Mouse (Mus musculus): ENCODE measurements around the gene Eif3b. TPM values are rescaled to one million over a fixed set of nuclear protein-coding genes. Genes with fewer than 3 reads are reported as not detected.
"Not testable (repeated sequence)": the region's sequence is repeated elsewhere in the genome, so short reads cannot be mapped to it uniquely, and the experiment has no call there.

Gene Eif3b
- polyA plus RNA-seq, 1 experiment from 2014 or later: 155 TPM

- no peak overlapping the region for H3K4me3 ChIP-seq
- H3K9me3 ChIP-seq: no peaks in the 10 kb centered on the region; the same call in 1 of the 2 replicates
- WGBS: 79% methylated on average over 6 of the region's 6 CpGs
- H3K36me3 ChIP-seq (replicated peaks): no peaks in the 10 kb centered on the region
- H3K4me1 ChIP-seq: peaks cover 6% of the 10 kb centered on the region; the same call in 1 of the 2 replicates
- H3K27me3 ChIP-seq (ENCODE audit: poor library complexity, severe bottlenecking): no peaks in the 10 kb centered on the region
- H3K27ac ChIP-seq: no peak overlapping the region
- no peak for DNase-seq (ENCODE audit: extremely low spot score, low spot score)
Measured at GRCm38 (mm10) chr5:140406666-140407065, 12.5 kb upstream of the Eif3b start.

GRCm38 (mm10) chr5:140408801-140409200 lies 10.3 kb upstream of the Eif3b start:
- H3K27me3 ChIP-seq (ENCODE audit: poor library complexity, severe bottlenecking): no peaks in the 10 kb centered on the region
- no peaks in the 10 kb centered on the region; the same call in 1 of the 2 replicates for H3K9me3 ChIP-seq
- 0 out of 2 replicates have a peak, but pooled peaks cover 6% of the 10 kb centered on the region for H3K4me1 ChIP-seq
- no peak overlapping the region for H3K4me3 ChIP-seq
- H3K27ac ChIP-seq: no peak overlapping the region
- H3K36me3 ChIP-seq (replicated peaks): no peaks in the 10 kb centered on the region
- DNase-seq (ENCODE audit: extremely low spot score, low spot score): no peak

- Histone ChIP-seq H3K36me3 (replicated peaks) (no peaks in the 10 kb centered on the region), H3K27me3 (ENCODE audit: poor library complexity, severe bottlenecking) (no peaks in the 10 kb centered on the region), H3K4me1 (0 out of 2 replicates have a peak, but pooled peaks cover 4% of the 10 kb centered on the region), H3K27ac (no peak overlapping the region), H3K4me3 (no peak overlapping the region), H3K9me3 (no peaks in the 10 kb centered on the region; the same call in 1 of the 2 replicates)
- 46% methylated on average over 8 of the region's 8 CpGs for WGBS
- DNase-seq (ENCODE audit: extremely low spot score, low spot score): peak; percentile 47
Measured at GRCm38 (mm10) chr5:140411339-140411738, 7.8 kb upstream of the Eif3b start.

GRCm38 (mm10) chr5:140414647-140415046 lies 4.5 kb upstream of the Eif3b start:
- DNase-seq (ENCODE audit: extremely low spot score, low spot score): no peak
- H3K4me1 ChIP-seq: peaks cover 5% of the 10 kb centered on the region; the same call in 1 of the 2 replicates
- H3K9me3 ChIP-seq: no peaks in the 10 kb centered on the region
- no peaks in the 10 kb centered on the region for H3K36me3 ChIP-seq (replicated peaks)
- H3K27ac ChIP-seq: no peak overlapping the region
- H3K4me3 ChIP-seq: no peak overlapping the region
- H3K27me3 ChIP-seq (ENCODE audit: poor library complexity, severe bottlenecking): no peaks in the 10 kb centered on the region
- 71% methylated on average over 4 of the region's 4 CpGs for WGBS

GRCm38 (mm10) chr5:140418106-140418488 lies 1.0 kb upstream of the Eif3b start:
- H3K9me3 ChIP-seq: peaks cover 6% of the 10 kb centered on the region; the same call in 1 of the 2 replicates
- no peaks in the 10 kb centered on the region for H3K27me3 ChIP-seq (ENCODE audit: poor library complexity, severe bottlenecking)
- H3K4me3 ChIP-seq: peak overlapping the region; percentile 93
- no peak for DNase-seq (ENCODE audit: extremely low spot score, low spot score)
- peaks cover 20% of the 10 kb centered on the region for H3K36me3 ChIP-seq (replicated peaks)
- peak overlapping the region; percentile 95 for H3K27ac ChIP-seq
- peaks cover 31% of the 10 kb centered on the region for H3K4me1 ChIP-seq
- WGBS: 3% methylated on average over 12 of the region's 12 CpGs

GRCm38 (mm10) chr5:140419442-140420080 lies 433 bp downstream of the Eif3b start:
- no peak for DNase-seq (ENCODE audit: extremely low spot score, low spot score)
- peak overlapping the region; percentile 93 for H3K4me3 ChIP-seq
- peaks cover 35% of the 10 kb centered on the region for H3K36me3 ChIP-seq (replicated peaks)
- WGBS: under 1% methylated on average over 62 of the region's 62 CpGs
- H3K9me3 ChIP-seq: peaks cover 11% of the 10 kb centered on the region; the same call in 1 of the 2 replicates
- H3K27me3 ChIP-seq (ENCODE audit: poor library complexity, severe bottlenecking): no peaks in the 10 kb centered on the region
- peak overlapping the region; percentile 95 for H3K27ac ChIP-seq
- peaks cover 31% of the 10 kb centered on the region for H3K4me1 ChIP-seq

- peaks cover 11% of the 10 kb centered on the region; the same call in 1 of the 2 replicates for H3K9me3 ChIP-seq
- H3K27me3 ChIP-seq (ENCODE audit: poor library complexity, severe bottlenecking): no peaks in the 10 kb centered on the region
- peak overlapping the region; percentile 93 for H3K4me3 ChIP-seq
- WGBS: 73% methylated on average over 4 of the region's 4 CpGs
- peaks cover 31% of the 10 kb centered on the region for H3K4me1 ChIP-seq
- DNase-seq (ENCODE audit: extremely low spot score, low spot score): no peak
- H3K27ac ChIP-seq: no peak overlapping the region
- H3K36me3 ChIP-seq (replicated peaks): peaks cover 45% of the 10 kb centered on the region
Measured at GRCm38 (mm10) chr5:140420616-140421015, 1.5 kb downstream of the Eif3b start.

GRCm38 (mm10) chr5:140425016-140425783 lies 6.1 kb downstream of the Eif3b start:
- no peak for DNase-seq (ENCODE audit: extremely low spot score, low spot score)
- Histone ChIP-seq H3K4me3 (no peak overlapping the region), H3K9me3 (peaks cover 11% of the 10 kb centered on the region; the same call in 1 of the 2 replicates), H3K27me3 (ENCODE audit: poor library complexity, severe bottlenecking) (no peaks in the 10 kb centered on the region), H3K4me1 (peaks cover 22% of the 10 kb centered on the region), H3K36me3 (replicated peaks) (peaks cover 91% of the 10 kb centered on the region), H3K27ac (no peak overlapping the region)
- 96% methylated on average over 17 of the region's 17 CpGs for WGBS

GRCm38 (mm10) chr5:140439117-140439516 lies 20.0 kb downstream of the Eif3b start:
- H3K27ac ChIP-seq; H3K9me3 ChIP-seq; DNase-seq (ENCODE audit: extremely low spot score, low spot score); H3K4me3 ChIP-seq; H3K27me3 ChIP-seq (ENCODE audit: poor library complexity, severe bottlenecking); H3K4me1 ChIP-seq: not testable (repeated sequence)
- H3K36me3 ChIP-seq (replicated peaks): peaks cover 95% of the 10 kb centered on the region
- WGBS: no CpG with 5 or more reads among the region's 6 CpGs

GRCm38 (mm10) chr5:140441406-140441805 lies 22.3 kb downstream of the Eif3b start:
- no peak overlapping the region for H3K27ac ChIP-seq
- peaks cover 95% of the 10 kb centered on the region for H3K36me3 ChIP-seq (replicated peaks)
- no peaks in the 10 kb centered on the region for H3K9me3 ChIP-seq
- H3K4me1 ChIP-seq: no peaks in the 10 kb centered on the region
- H3K4me3 ChIP-seq: no peak overlapping the region
- no peaks in the 10 kb centered on the region for H3K27me3 ChIP-seq (ENCODE audit: poor library complexity, severe bottlenecking)
- WGBS: 89% methylated on average over 3 of the region's 3 CpGs
- no peak for DNase-seq (ENCODE audit: extremely low spot score, low spot score)

GRCm38 (mm10) chr5:140444012-140444411 lies 24.9 kb downstream of the Eif3b start:
- H3K36me3 ChIP-seq (replicated peaks): peaks cover 82% of the 10 kb centered on the region
- H3K27ac ChIP-seq: no peak overlapping the region
- 92% methylated on average over 4 of the region's 4 CpGs for WGBS
- H3K9me3 ChIP-seq: no peaks in the 10 kb centered on the region
- no peaks in the 10 kb centered on the region for H3K4me1 ChIP-seq
- no peak for DNase-seq (ENCODE audit: extremely low spot score, low spot score)
- H3K4me3 ChIP-seq: no peak overlapping the region
- no peaks in the 10 kb centered on the region for H3K27me3 ChIP-seq (ENCODE audit: poor library complexity, severe bottlenecking)

GRCm38 (mm10) chr5:140445345-140445744 lies 26.2 kb downstream of the Eif3b start, which contains the start of gene Gm4869:
Gm4869 (plus strand) TSS chr5:140445645.
- no peaks in the 10 kb centered on the region for H3K9me3 ChIP-seq
- no peak within 1 kb of the TSS for H3K27ac ChIP-seq
- peaks cover 70% of the 10 kb centered on the region for H3K36me3 ChIP-seq (replicated peaks)
- WGBS: 93% methylated on average over 5 of the region's 5 CpGs
- H3K4me3 ChIP-seq: no peak within 1 kb of the TSS
- no peaks in the 10 kb centered on the region for H3K4me1 ChIP-seq
- DNase-seq (ENCODE audit: extremely low spot score, low spot score): no peak
- no peaks in the 10 kb centered on the region for H3K27me3 ChIP-seq (ENCODE audit: poor library complexity, severe bottlenecking)

GRCm38 (mm10) chr5:140446054-140446453 lies 26.9 kb downstream of the Eif3b start:
- no peaks in the 10 kb centered on the region for H3K9me3 ChIP-seq
- no peak overlapping the region for H3K4me3 ChIP-seq
- H3K36me3 ChIP-seq (replicated peaks): peaks cover 63% of the 10 kb centered on the region
- H3K27ac ChIP-seq: no peak overlapping the region
- WGBS: 82% methylated on average over 7 of the region's 7 CpGs
- no peak for DNase-seq (ENCODE audit: extremely low spot score, low spot score)
- no peaks in the 10 kb centered on the region for H3K4me1 ChIP-seq
- no peaks in the 10 kb centered on the region for H3K27me3 ChIP-seq (ENCODE audit: poor library complexity, severe bottlenecking)
